Mouse (Mus musculus): ENCODE measurements around the gene Krt2. TPM values are rescaled to one million over a fixed set of nuclear protein-coding genes. Genes with fewer than 3 reads are reported as not detected.

Krt2 gene
- not detected in 2 replicates for polyA plus RNA-seq (2015; fragmentation: Nextera tagmentation; extraction: Ambion mirVana)

GRCm38 (mm10) chr15:101817875-101818274 lies at the start of gene Krt2:
Krt2 (minus strand) TSS chr15:101818169.
- Histone ChIP-seq H3K27me3 (no peaks in the 10 kb centered on the region), H3K9me3 (no peaks in the 10 kb centered on the region), H3K4me3 (no peak within 1 kb of the TSS), H3K27ac (replicated peaks) (no peak within 1 kb of the TSS), H3K9ac (replicated peaks) (no peak within 1 kb of the TSS), H3K4me1 (no peaks in the 10 kb centered on the region), H3K4me2 (replicated peaks) (no peak within 1 kb of the TSS), H3K36me3 (no peaks in the 10 kb centered on the region)
- ATAC-seq (replicated peaks): no peak
- 85% methylated on average over 16 of the region's 16 CpGs for WGBS

GRCm38 (mm10) chr15:101866754-101867153 lies 48.8 kb upstream of the Krt2 start:
- Histone ChIP-seq H3K36me3 (no peaks in the 10 kb centered on the region), H3K27me3 (0 out of 2 replicates have a peak, but pooled peaks cover 4% of the 10 kb centered on the region), H3K27ac (replicated peaks) (no peak overlapping the region), H3K4me2 (replicated peaks) (no peak overlapping the region), H3K9me3 (no peaks in the 10 kb centered on the region), H3K9ac (replicated peaks) (no peak overlapping the region), H3K4me1 (peaks cover 9% of the 10 kb centered on the region), H3K4me3 (no peak overlapping the region)
- 84% methylated on average over 7 of the region's 7 CpGs for WGBS
- ATAC-seq (replicated peaks): no peak

GRCm38 (mm10) chr15:101860421-101861130 lies 42.6 kb upstream of the Krt2 start:
- ATAC-seq (replicated peaks): no peak
- 62% methylated on average over 13 of the region's 13 CpGs for WGBS
- Histone ChIP-seq H3K27me3 (peaks cover 32% of the 10 kb centered on the region), H3K4me2 (replicated peaks) (peak overlapping the region; percentile 88), H3K9me3 (no peaks in the 10 kb centered on the region), H3K36me3 (no peaks in the 10 kb centered on the region), H3K4me3 (no peak overlapping the region), H3K4me1 (peaks cover 16% of the 10 kb centered on the region), H3K9ac (replicated peaks) (no peak overlapping the region), H3K27ac (replicated peaks) (no peak overlapping the region)

- no peaks in the 10 kb centered on the region for H3K9me3 ChIP-seq
- H3K27ac ChIP-seq (replicated peaks): no peak overlapping the region
- peaks cover 32% of the 10 kb centered on the region for H3K27me3 ChIP-seq
- H3K9ac ChIP-seq (replicated peaks): peak overlapping the region; percentile 58
- WGBS: 1% methylated on average over 33 of the region's 33 CpGs
- H3K36me3 ChIP-seq: no peaks in the 10 kb centered on the region
- H3K4me3 ChIP-seq: peak overlapping the region; percentile 52
- peak overlapping the region; percentile 88 for H3K4me2 ChIP-seq (replicated peaks)
- H3K4me1 ChIP-seq: peaks cover 16% of the 10 kb centered on the region
- peak; percentile 53 for ATAC-seq (replicated peaks)
Measured at GRCm38 (mm10) chr15:101859735-101860170, 41.8 kb upstream of the Krt2 start.

GRCm38 (mm10) chr15:101858673-101859425 lies 40.9 kb upstream of the Krt2 start:
- no peaks in the 10 kb centered on the region for H3K36me3 ChIP-seq
- peak overlapping the region; percentile 88; the same call in 1 of the 2 replicates for H3K4me2 ChIP-seq (replicated peaks)
- H3K4me3 ChIP-seq: no peak overlapping the region
- no peaks in the 10 kb centered on the region for H3K9me3 ChIP-seq
- ATAC-seq (replicated peaks): no peak
- 7% methylated on average over 11 of the region's 11 CpGs for WGBS
- H3K27me3 ChIP-seq: peaks cover 32% of the 10 kb centered on the region
- H3K27ac ChIP-seq (replicated peaks): no peak overlapping the region
- 0 out of 2 replicates have a peak overlapping the region, but pooled peaks have one; percentile 58 for H3K9ac ChIP-seq (replicated peaks)
- H3K4me1 ChIP-seq: peaks cover 16% of the 10 kb centered on the region

- H3K36me3 ChIP-seq: no peaks in the 10 kb centered on the region
- no peak overlapping the region for H3K9ac ChIP-seq (replicated peaks)
- WGBS: 65% methylated on average over 5 of the region's 5 CpGs
- no peaks in the 10 kb centered on the region for H3K9me3 ChIP-seq
- peaks cover 28% of the 10 kb centered on the region for H3K27me3 ChIP-seq
- H3K27ac ChIP-seq (replicated peaks): no peak overlapping the region
- no peak overlapping the region for H3K4me3 ChIP-seq
- peaks cover 16% of the 10 kb centered on the region for H3K4me1 ChIP-seq
- no peak for ATAC-seq (replicated peaks)
- no peak overlapping the region for H3K4me2 ChIP-seq (replicated peaks)
Measured at GRCm38 (mm10) chr15:101856696-101857095, 38.7 kb upstream of the Krt2 start.

- Histone ChIP-seq H3K9ac (replicated peaks) (no peak overlapping the region), H3K9me3 (no peaks in the 10 kb centered on the region), H3K4me3 (no peak overlapping the region), H3K27ac (replicated peaks) (no peak overlapping the region), H3K4me2 (replicated peaks) (no peak overlapping the region), H3K27me3 (peaks cover 19% of the 10 kb centered on the region), H3K36me3 (no peaks in the 10 kb centered on the region), H3K4me1 (peaks cover 16% of the 10 kb centered on the region)
- no peak for ATAC-seq (replicated peaks)
- WGBS: 81% methylated on average over 3 of the region's 3 CpGs
Measured at GRCm38 (mm10) chr15:101855732-101856131, 37.8 kb upstream of the Krt2 start.

- Histone ChIP-seq H3K4me1 (peaks cover 3% of the 10 kb centered on the region), H3K27ac (replicated peaks) (no peak overlapping the region), H3K9ac (replicated peaks) (no peak overlapping the region), H3K4me3 (no peak overlapping the region), H3K27me3 (peaks cover 8% of the 10 kb centered on the region), H3K4me2 (replicated peaks) (no peak overlapping the region), H3K36me3 (no peaks in the 10 kb centered on the region), H3K9me3 (no peaks in the 10 kb centered on the region)
- ATAC-seq (replicated peaks): no peak
- 11% methylated on average over 5 of the region's 5 CpGs for WGBS
Measured at GRCm38 (mm10) chr15:101854294-101854693, 36.3 kb upstream of the Krt2 start.

GRCm38 (mm10) chr15:101852571-101852970 lies 34.6 kb upstream of the Krt2 start:
- ATAC-seq (replicated peaks): no peak
- Histone ChIP-seq H3K4me1 (no peaks in the 10 kb centered on the region), H3K36me3 (no peaks in the 10 kb centered on the region), H3K27ac (replicated peaks) (no peak overlapping the region), H3K4me2 (replicated peaks) (no peak overlapping the region), H3K27me3 (no peaks in the 10 kb centered on the region; the same call in 1 of the 2 replicates), H3K9me3 (no peaks in the 10 kb centered on the region), H3K4me3 (no peak overlapping the region), H3K9ac (replicated peaks) (no peak overlapping the region)
- 8% methylated on average over 5 of the region's 5 CpGs for WGBS

- no peaks in the 10 kb centered on the region for H3K36me3 ChIP-seq
- H3K4me2 ChIP-seq (replicated peaks): no peak within 1 kb of the TSS
- 84% methylated on average over 6 of the region's 6 CpGs for WGBS
- H3K9me3 ChIP-seq: no peaks in the 10 kb centered on the region
- H3K27ac ChIP-seq (replicated peaks): no peak within 1 kb of the TSS
- no peak within 1 kb of the TSS for H3K4me3 ChIP-seq
- peaks cover 6% of the 10 kb centered on the region; the same call in 1 of the 2 replicates for H3K4me1 ChIP-seq
- no peak for ATAC-seq (replicated peaks)
- H3K9ac ChIP-seq (replicated peaks): no peak within 1 kb of the TSS
- no peaks in the 10 kb centered on the region; the same call in 1 of the 2 replicates for H3K27me3 ChIP-seq
Measured at GRCm38 (mm10) chr15:101850694-101851093, 32.7 kb upstream of the Krt2 start, which contains the start of gene Krt1. Krt1 (minus strand) TSS chr15:101850794.

GRCm38 (mm10) chr15:101845971-101846403 lies 28.0 kb upstream of the Krt2 start:
- Histone ChIP-seq H3K4me3 (peak overlapping the region; percentile 48), H3K36me3 (no peaks in the 10 kb centered on the region), H3K27ac (replicated peaks) (peak overlapping the region; percentile 81), H3K27me3 (no peaks in the 10 kb centered on the region), H3K9me3 (no peaks in the 10 kb centered on the region), H3K4me2 (replicated peaks) (peak overlapping the region; percentile 53), H3K9ac (replicated peaks) (peak overlapping the region; percentile 64), H3K4me1 (peaks cover 11% of the 10 kb centered on the region)
- peak; percentile 88 for ATAC-seq (replicated peaks)
- under 1% methylated on average over 37 of the region's 37 CpGs for WGBS

GRCm38 (mm10) chr15:101843192-101843591 lies 25.2 kb upstream of the Krt2 start:
- WGBS: 64% methylated on average over 9 of the region's 9 CpGs
- Histone ChIP-seq H3K9ac (replicated peaks) (no peak overlapping the region), H3K36me3 (no peaks in the 10 kb centered on the region), H3K9me3 (no peaks in the 10 kb centered on the region), H3K4me1 (peaks cover 11% of the 10 kb centered on the region), H3K27me3 (no peaks in the 10 kb centered on the region), H3K27ac (replicated peaks) (no peak overlapping the region), H3K4me3 (no peak overlapping the region), H3K4me2 (replicated peaks) (no peak overlapping the region)
- ATAC-seq (replicated peaks): no peak
